Mouse (Mus musculus): Measurements from ENCODE around the gene Artn. TPM values are rescaled to one million over a fixed set of nuclear protein-coding genes. Genes with fewer than 3 reads are reported as not detected.

Artn gene
- 0.95 and 0.96 TPM in 2 replicates for polyA plus RNA-seq (2014; fragmentation: Nextera tagmentation; extraction: Ambion mirVana)

DNA sequence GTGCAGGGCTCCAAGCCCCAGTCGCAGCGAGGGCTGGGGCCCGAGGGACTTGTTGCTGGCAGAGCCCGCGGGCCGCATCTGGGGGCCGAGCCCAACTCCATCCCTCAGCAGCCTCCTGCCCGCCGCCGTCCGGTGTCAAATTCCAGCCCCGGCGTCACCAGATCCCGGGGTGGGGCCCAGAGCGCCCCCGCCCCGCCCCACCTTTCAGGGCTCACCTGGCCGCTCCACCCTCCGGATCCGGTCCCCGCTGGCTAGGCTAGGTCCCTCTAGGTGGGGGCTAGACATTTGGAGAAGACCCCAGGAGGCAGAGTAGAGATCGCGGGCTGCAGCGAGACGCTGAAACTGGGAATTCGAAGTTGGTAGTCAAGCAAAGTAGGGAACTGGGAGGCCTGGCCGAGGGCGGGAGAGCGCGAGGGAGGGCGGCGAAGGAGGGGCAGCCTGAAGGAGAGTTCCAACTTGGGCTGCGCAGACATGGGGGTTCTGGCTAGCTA lies at the start of gene Artn:
Gene Artn (minus strand): TSS at position 373 of the 491 bp plus-strand sequence.
- H3K9ac ChIP-seq = peak within 1 kb of the TSS; percentile 38; the same call in 1 of the 2 replicates
- under 1% methylated on average over 33 of the region's 33 CpGs for WGBS
- H3K27me3 ChIP-seq (ENCODE audit: control insufficient read depth, insufficient read depth, low read length) = peaks cover 58% of the 10 kb centered on the region
- H3K27ac ChIP-seq = no peak within 1 kb of the TSS
- H3K4me3 ChIP-seq (replicated peaks; ENCODE audit: low read length) = peak within 1 kb of the TSS; percentile 13
- no peak for DNase-seq (ENCODE audit: low spot score)
- H3K36me3 ChIP-seq (replicated peaks; ENCODE audit: control insufficient read depth, insufficient read depth) = peaks cover 3% of the 10 kb centered on the region; the same call in 1 of the 2 replicates
- H3K9me3 ChIP-seq (ENCODE audit: control insufficient read depth, low read length) = no peaks in the 10 kb centered on the region
- H3K4me1 ChIP-seq (replicated peaks; ENCODE audit: control insufficient read depth, insufficient read depth, low read length) = peaks cover 16% of the 10 kb centered on the region; the same call in 1 of the 2 replicates
- ATAC-seq (ENCODE audit: low FRiP score) = no peak
- peak within 1 kb of the TSS; percentile 51 for H3K4me2 ChIP-seq (replicated peaks)

DNA sequence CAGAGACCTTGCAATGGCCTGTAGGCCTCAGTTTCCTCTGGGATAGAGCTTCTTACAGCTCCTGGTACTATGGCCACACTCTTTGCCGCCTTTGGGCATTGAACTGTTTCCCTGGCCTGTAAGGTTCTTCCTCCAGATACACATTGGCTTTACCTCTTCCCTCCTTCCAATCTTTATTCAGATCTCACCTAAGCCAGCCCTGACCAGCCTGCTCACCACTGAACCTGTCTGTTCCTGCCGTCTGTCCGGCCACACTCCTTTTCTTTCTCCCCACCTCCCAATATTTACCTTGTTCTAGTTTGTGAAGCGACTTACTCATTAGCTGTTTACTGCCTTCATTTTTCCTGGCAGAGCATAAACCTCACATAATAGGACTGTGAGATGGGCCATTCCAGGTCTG lies 49.6 kb upstream of the Artn start:
- Histone ChIP-seq H3K36me3 (replicated peaks; ENCODE audit: control insufficient read depth, insufficient read depth) (no peaks in the 10 kb centered on the region), H3K27me3 (ENCODE audit: control insufficient read depth, insufficient read depth, low read length) (no peaks in the 10 kb centered on the region), H3K9me3 (ENCODE audit: control insufficient read depth, low read length) (no peaks in the 10 kb centered on the region), H3K4me3 (replicated peaks; ENCODE audit: low read length) (no peak overlapping the region), H3K4me1 (replicated peaks; ENCODE audit: control insufficient read depth, insufficient read depth, low read length) (0 out of 2 replicates have a peak, but pooled peaks cover 3% of the 10 kb centered on the region), H3K9ac (no peak overlapping the region), H3K4me2 (replicated peaks) (no peak overlapping the region), H3K27ac (no peak overlapping the region)
- ATAC-seq (ENCODE audit: low FRiP score) (no peak), DNase-seq (ENCODE audit: low spot score) (no peak)
- WGBS = 96% methylated on average over 4 of the region's 4 CpGs

DNA sequence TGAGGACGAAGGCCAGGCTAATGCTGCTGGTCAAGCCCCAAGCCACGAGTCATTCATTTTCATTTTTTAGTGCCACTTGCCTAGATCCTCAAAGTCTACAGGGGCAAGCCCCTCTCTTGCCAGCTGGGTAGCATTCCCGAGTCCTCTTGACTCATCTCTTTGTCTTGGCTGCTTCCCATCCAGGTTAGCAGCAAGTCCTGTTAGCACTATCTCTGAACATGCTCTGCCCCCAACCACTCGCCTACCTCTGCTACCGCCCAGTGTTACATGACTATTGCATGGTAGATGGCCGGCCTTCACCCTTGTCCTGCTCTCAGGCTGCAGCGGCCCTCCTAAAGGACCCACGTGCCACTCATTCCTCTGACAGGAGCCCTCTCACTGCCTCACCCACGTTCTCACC lies 48.7 kb upstream of the Artn start:
- no peak overlapping the region for H3K27ac ChIP-seq
- no peak overlapping the region for H3K4me2 ChIP-seq (replicated peaks)
- H3K4me3 ChIP-seq (replicated peaks; ENCODE audit: low read length) = no peak overlapping the region
- 94% methylated on average over 9 of the region's 9 CpGs for WGBS
- H3K9ac ChIP-seq = no peak overlapping the region
- ATAC-seq (ENCODE audit: low FRiP score) (no peak), DNase-seq (ENCODE audit: low spot score) (no peak)
- H3K27me3 ChIP-seq (ENCODE audit: control insufficient read depth, insufficient read depth, low read length) = no peaks in the 10 kb centered on the region
- no peaks in the 10 kb centered on the region for H3K9me3 ChIP-seq (ENCODE audit: control insufficient read depth, low read length)
- H3K4me1 ChIP-seq (replicated peaks; ENCODE audit: control insufficient read depth, insufficient read depth, low read length) = 0 out of 2 replicates have a peak, but pooled peaks cover 3% of the 10 kb centered on the region
- no peaks in the 10 kb centered on the region for H3K36me3 ChIP-seq (replicated peaks; ENCODE audit: control insufficient read depth, insufficient read depth)

DNA sequence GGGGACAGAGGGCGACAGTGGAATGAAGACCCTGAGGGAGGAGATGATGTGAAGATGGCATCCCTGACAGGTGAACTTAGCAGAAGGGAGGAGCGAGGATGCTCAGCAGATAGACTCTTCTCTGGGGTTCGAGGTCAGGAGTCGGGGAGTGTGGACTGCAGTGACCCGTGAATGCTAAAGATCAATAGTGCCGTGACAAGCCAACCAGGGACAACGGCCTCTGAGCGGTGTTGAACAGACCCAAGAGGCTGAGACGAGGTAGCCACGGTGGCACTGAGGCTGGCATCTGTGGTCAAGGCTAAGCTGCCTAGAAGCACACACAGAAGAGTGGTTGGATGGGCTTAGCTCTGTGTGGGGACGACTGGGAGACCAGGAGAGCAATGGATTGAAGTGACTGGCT lies 48.3 kb upstream of the Artn start:
- H3K4me3 ChIP-seq (replicated peaks; ENCODE audit: low read length) = no peak overlapping the region
- no peak overlapping the region for H3K27ac ChIP-seq
- ATAC-seq (ENCODE audit: low FRiP score) = no peak
- 0 out of 2 replicates have a peak, but pooled peaks cover under 1% of the 10 kb centered on the region for H3K4me1 ChIP-seq (replicated peaks; ENCODE audit: control insufficient read depth, insufficient read depth, low read length)
- H3K27me3 ChIP-seq (ENCODE audit: control insufficient read depth, insufficient read depth, low read length) = no peaks in the 10 kb centered on the region
- H3K9me3 ChIP-seq (ENCODE audit: control insufficient read depth, low read length) = no peaks in the 10 kb centered on the region
- H3K36me3 ChIP-seq (replicated peaks; ENCODE audit: control insufficient read depth, insufficient read depth) = no peaks in the 10 kb centered on the region
- no peak for DNase-seq (ENCODE audit: low spot score)
- H3K4me2 ChIP-seq (replicated peaks) = no peak overlapping the region
- no peak overlapping the region for H3K9ac ChIP-seq
- WGBS = 79% methylated on average over 11 of the region's 11 CpGs

DNA sequence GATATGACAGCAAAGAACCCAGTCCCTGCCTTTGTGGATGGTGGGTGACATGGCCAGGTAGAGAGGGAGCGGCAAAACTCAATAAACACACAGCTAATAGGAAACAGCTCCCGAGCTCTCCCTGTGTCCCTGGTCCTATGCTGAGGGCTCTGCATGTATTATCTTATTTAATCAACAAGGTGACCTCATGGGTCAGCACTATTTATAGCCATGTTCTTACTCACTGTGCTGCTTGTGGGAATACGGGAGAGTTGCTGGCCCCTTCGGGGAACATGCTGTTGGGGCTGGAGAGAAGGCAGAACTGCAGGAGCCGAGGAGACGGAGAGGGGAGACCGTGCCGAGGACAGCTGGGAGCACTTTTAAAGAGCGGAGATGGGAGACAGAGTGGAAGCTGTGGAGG lies 47.8 kb upstream of the Artn start:
- DNase-seq (ENCODE audit: low spot score) (no peak), ATAC-seq (ENCODE audit: low FRiP score) (no peak)
- WGBS = 78% methylated on average over 9 of the region's 9 CpGs

DNA sequence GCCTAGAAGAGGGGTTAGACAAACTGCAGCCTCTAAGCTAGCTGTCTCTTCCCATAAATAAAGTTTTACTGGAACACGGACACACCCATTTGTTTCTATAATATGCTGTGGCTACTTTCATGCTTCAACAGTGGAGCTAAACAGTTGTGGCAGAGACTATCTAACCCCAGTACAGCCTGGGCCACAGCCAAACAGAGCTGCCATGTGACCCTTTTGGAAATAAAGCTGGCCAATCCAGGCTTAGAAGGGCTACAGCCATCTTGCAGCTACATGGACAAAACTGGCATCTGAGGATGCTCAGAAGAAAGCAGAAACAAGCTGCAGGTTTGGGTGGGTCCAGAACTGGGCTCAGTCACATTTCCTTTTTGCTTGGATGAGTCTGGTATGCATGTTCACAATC lies 46.3 kb upstream of the Artn start:
- ATAC-seq (ENCODE audit: low FRiP score) (no peak), DNase-seq (ENCODE audit: low spot score) (no peak)
- Histone ChIP-seq H3K36me3 (replicated peaks; ENCODE audit: control insufficient read depth, insufficient read depth) (no peaks in the 10 kb centered on the region), H3K4me1 (replicated peaks; ENCODE audit: control insufficient read depth, insufficient read depth, low read length) (no peaks in the 10 kb centered on the region), H3K9ac (no peak overlapping the region), H3K9me3 (ENCODE audit: control insufficient read depth, low read length) (no peaks in the 10 kb centered on the region), H3K27me3 (ENCODE audit: control insufficient read depth, insufficient read depth, low read length) (no peaks in the 10 kb centered on the region), H3K4me3 (replicated peaks; ENCODE audit: low read length) (no peak overlapping the region), H3K27ac (no peak overlapping the region), H3K4me2 (replicated peaks) (no peak overlapping the region)
- 94% methylated on average over 1 of the region's 1 CpGs for WGBS

More for the DNA sequence above, 47.8 kb upstream of the Artn start:
- Histone ChIP-seq H3K27ac (no peak overlapping the region), H3K27me3 (ENCODE audit: control insufficient read depth, insufficient read depth, low read length) (no peaks in the 10 kb centered on the region), H3K9ac (no peak overlapping the region), H3K4me1 (replicated peaks; ENCODE audit: control insufficient read depth, insufficient read depth, low read length) (no peaks in the 10 kb centered on the region), H3K4me2 (replicated peaks) (no peak overlapping the region), H3K36me3 (replicated peaks; ENCODE audit: control insufficient read depth, insufficient read depth) (no peaks in the 10 kb centered on the region), H3K9me3 (ENCODE audit: control insufficient read depth, low read length) (no peaks in the 10 kb centered on the region), H3K4me3 (replicated peaks; ENCODE audit: low read length) (no peak overlapping the region)

DNA sequence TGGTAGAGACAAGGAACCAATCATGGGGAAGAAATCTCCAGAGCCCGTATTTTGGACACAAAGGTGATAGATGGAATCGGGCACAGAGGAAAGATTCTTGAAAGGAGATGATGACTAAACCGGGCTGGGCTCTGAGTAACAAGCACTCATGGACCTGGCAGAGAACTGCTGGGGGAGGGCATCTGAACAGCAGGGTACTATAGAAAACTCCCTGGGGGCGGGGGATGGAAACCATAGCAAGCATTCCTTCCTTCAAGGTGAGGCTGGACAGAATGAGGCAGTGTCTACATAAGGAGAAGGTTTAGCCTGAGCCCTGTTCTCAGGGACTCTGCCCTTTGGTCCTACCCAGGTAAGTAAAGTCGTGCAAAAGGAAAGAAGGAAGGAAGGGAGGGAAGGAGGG lies 45.2 kb upstream of the Artn start:
- H3K9ac ChIP-seq = no peak overlapping the region
- 79% methylated on average over 5 of the region's 5 CpGs for WGBS
- no peaks in the 10 kb centered on the region for H3K36me3 ChIP-seq (replicated peaks; ENCODE audit: control insufficient read depth, insufficient read depth)
- no peaks in the 10 kb centered on the region for H3K27me3 ChIP-seq (ENCODE audit: control insufficient read depth, insufficient read depth, low read length)
- DNase-seq (ENCODE audit: low spot score) (no peak), ATAC-seq (ENCODE audit: low FRiP score) (no peak)
- H3K9me3 ChIP-seq (ENCODE audit: control insufficient read depth, low read length) = no peaks in the 10 kb centered on the region
- no peak overlapping the region for H3K4me2 ChIP-seq (replicated peaks)
- H3K4me3 ChIP-seq (replicated peaks; ENCODE audit: low read length) = no peak overlapping the region
- no peak overlapping the region for H3K27ac ChIP-seq
- H3K4me1 ChIP-seq (replicated peaks; ENCODE audit: control insufficient read depth, insufficient read depth, low read length) = no peaks in the 10 kb centered on the region

DNA sequence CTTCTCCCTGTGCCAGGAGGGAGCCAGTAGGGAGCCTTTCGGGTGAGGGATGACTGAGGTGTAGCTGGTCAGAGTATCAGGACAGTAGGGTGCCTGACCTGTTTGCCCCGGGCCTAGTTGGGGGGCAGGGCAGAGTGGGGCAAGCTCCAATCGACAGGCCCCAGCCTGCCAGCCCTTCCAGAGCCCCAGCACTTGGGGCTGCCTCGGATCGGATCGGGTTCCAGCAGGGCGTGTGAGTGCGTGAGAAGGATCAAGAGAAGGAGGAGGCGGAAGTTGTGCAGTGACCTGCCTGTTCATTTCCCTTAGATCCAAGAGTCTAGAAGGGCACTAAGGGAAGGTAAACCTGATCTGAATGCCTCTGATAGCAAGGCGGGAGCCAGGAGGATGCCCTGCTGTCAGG lies 43.4 kb upstream of the Artn start:
- no peak overlapping the region for H3K9ac ChIP-seq
- H3K4me2 ChIP-seq (replicated peaks) = no peak overlapping the region
- 69% methylated on average over 10 of the region's 10 CpGs for WGBS
- H3K36me3 ChIP-seq (replicated peaks; ENCODE audit: control insufficient read depth, insufficient read depth) = no peaks in the 10 kb centered on the region
- DNase-seq (ENCODE audit: low spot score) (no peak), ATAC-seq (ENCODE audit: low FRiP score) (no peak)
- no peaks in the 10 kb centered on the region for H3K9me3 ChIP-seq (ENCODE audit: control insufficient read depth, low read length)
- H3K27ac ChIP-seq = no peak overlapping the region
- no peaks in the 10 kb centered on the region for H3K4me1 ChIP-seq (replicated peaks; ENCODE audit: control insufficient read depth, insufficient read depth, low read length)
- H3K4me3 ChIP-seq (replicated peaks; ENCODE audit: low read length) = no peak overlapping the region
- H3K27me3 ChIP-seq (ENCODE audit: control insufficient read depth, insufficient read depth, low read length) = no peaks in the 10 kb centered on the region

DNA sequence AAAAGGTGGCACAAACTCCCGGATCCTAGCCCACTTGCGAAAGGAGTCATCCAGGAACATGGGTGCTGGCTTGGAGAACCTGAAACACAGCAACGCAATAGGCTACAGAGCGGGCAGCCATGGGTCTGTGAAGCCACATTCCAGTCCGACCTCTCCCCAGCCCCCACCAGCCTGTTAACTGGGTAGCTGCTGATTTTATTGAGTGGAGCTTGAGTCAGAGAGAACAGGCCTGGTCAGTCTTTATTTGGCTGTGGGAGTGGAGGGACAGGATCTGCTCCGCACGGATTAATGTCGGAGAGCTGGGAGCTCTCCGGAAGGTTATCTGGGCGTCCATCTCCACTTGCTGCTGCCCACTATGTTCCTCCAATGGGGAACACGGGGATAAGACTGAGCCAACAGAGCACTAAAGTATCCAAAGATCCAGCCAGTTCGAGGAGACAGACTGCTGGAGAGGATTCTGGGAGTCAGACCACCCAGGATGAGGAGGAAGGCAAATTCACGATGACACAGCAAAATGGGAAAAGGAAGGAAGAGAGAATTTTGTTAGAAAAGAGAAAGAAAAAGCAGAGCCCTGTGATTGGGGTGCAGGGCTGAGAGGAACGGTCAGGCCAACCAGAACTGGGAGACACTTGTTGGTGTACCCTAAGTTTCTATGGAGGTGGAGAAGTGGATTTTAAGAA lies 34.9 kb upstream of the Artn start:
- Histone ChIP-seq H3K4me1 (replicated peaks; ENCODE audit: control insufficient read depth, insufficient read depth, low read length) (no peaks in the 10 kb centered on the region), H3K27ac (no peak overlapping the region), H3K9ac (no peak overlapping the region), H3K27me3 (ENCODE audit: control insufficient read depth, insufficient read depth, low read length) (no peaks in the 10 kb centered on the region), H3K4me2 (replicated peaks) (no peak overlapping the region), H3K36me3 (replicated peaks; ENCODE audit: control insufficient read depth, insufficient read depth) (no peaks in the 10 kb centered on the region), H3K9me3 (ENCODE audit: control insufficient read depth, low read length) (no peaks in the 10 kb centered on the region), H3K4me3 (replicated peaks; ENCODE audit: low read length) (no peak overlapping the region)
- WGBS = 87% methylated on average over 14 of the region's 14 CpGs
- no peak for ATAC-seq (ENCODE audit: low FRiP score)
- no peak for DNase-seq (ENCODE audit: low spot score)
